Mouse (Mus musculus) layer of hippocampus, adult 9-10 months (tissue): Measurements from ENCODE around the gene Pou2f2.
"Not testable (repeated sequence)": the region's sequence is repeated elsewhere in the genome, so short reads cannot be mapped to it uniquely, and the experiment has no call there.

ENCODE experiments used
- DNase-seq: peaks from one replicate; pipeline ENCODE4 v3.0.0; 2022; ENCODE audit warnings: low spot score

Pou2f2 gene

DNA sequence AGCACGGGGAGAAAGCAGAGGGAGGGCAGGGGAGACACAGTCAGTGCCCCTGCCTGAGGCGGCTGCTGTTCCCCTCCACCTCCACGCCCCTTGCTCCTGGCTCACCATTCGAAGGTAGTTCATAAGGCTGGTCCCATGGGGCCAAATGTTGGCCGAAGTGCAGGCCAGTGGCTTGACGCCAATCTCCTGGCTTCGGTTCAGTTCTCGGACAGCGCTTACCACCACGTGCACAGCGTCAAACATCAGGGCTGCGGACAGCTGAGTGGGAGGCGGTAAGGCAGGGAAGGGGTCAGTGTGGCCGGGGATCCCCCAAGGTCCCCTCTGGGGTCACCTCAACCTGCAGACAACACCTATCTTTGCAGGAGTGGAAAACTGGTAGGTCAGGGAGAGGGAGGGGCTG, 120.7 kb downstream of the Pou2f2 start:
- DNase-seq = no peak

GRCm38 (mm10) chr7:25058394-25058793, 121.1 kb downstream of the Pou2f2 start:
- no peak for DNase-seq

GRCm38 (mm10) chr7:25057888-25058287, 121.6 kb downstream of the Pou2f2 start:
- DNase-seq = no peak

- no peak for DNase-seq
Measured at GRCm38 (mm10) chr7:25056951-25057350, 122.6 kb downstream of the Pou2f2 start.

DNA sequence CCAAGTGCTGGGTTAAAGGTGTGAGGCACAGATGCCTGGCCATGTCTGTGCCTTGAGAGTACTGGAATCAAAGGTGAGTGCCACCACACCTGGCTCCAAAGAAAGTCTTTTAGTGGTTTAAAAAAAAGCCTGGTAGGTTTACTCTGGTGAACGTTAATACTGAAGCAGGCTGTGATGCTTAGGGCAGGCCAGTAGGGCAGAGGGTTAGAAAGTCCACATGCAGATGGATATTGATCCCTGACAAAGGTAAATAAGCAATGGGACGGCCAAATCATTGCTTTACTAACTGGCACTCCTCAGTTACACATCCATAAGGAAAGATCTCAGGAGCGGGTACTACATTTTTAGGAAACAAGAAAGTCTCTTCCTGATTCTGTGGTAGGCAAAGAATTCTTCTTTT, 126.9 kb downstream of the Pou2f2 start:
- DNase-seq = no peak

DNA sequence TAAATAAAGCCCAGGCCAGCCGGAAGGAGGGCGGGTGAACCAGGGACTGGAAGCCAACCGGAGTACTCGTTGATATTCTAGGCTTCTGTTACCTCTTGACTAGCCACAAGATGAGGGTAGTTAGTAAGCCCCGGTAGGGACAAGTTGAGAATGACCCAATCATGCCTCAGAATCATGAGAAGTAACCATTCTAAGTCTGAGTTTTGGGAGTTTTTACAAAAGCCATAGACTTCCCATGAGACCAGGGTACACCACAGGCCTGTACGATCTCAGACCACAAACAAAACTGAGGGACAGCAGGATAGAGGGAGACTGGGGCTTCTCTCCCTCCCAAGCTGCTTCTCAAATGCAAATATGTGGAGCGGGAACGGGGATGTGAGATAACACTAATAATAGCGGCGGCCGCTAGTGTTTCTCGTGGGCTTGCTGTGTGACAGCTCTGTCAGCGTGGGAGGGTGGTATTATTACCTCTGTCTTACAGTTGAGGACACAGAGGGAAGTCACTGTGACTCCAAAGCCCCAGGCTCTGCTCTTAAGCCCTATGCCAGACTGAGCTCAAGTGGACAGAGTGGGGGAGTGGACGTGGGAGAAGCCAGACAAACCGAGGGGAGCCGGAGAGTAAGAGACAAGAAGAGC, 130.1 kb downstream of the Pou2f2 start:
- DNase-seq = no peak

DNA sequence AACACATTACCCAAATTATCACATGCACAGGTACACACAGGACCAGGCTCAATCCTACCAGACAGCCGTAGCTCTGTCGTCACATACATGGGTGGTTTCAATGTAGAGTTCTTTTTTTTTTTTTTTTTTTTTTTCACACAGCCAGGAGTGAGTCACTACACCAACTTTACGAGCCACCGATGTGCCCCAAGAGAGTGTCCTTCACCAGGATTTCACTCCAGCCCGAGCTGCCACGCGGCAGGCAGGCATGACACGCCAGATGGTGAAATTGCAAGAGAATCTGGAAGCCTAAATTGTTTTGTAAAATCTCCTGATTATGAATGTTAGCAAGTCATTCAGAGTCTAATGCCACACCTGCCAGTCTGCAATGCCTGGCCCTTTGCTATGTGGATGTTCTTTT, 132.2 kb downstream of the Pou2f2 start:
- peak; percentile 51 for DNase-seq

DNA sequence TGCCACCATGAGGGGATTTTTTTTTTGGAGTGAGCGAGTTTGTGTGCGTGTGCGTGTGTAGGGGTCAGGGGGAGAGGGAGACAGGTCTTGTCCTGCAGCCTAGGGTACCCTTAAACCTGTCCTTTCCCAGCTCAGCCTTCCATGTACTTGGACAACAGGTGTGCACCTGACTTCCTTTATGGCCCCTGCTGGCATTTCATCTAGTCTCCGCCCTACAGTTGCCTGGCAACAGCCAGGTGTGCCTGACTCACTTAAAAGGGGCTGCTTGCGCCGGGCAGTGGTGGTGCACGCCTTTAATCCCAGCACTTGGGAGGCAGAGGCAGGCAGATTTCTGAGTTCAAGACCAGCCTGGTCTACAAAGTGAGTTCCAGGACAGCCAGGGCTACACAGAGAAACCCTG, 134.9 kb downstream of the Pou2f2 start:
- DNase-seq = not testable (repeated sequence)

DNA sequence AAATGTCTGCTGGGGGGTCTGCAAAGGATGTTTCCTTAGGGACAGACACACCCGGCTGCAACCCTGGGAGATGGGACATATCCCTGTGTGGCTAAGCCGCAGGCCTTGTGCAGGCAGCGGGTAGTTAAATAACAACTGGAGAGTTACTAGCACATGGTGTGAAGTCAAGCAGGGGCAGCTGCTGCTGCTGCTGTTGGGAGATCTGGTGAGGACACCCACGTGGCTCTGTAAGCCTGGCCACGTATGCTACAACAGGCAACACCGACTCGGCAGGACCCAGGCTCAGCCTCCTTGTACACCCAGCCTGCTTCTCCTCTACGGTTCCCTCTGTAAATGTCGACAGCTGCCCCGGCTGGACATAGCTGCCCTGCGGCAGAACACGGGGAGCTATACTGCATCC, 137.6 kb downstream of the Pou2f2 start:
- no peak for DNase-seq
